Mouse (Mus musculus) ES-E14 (cell line): Measurements from ENCODE around the gene Sec14l4. TPM values are rescaled to one million over a fixed set of nuclear protein-coding genes. Genes with fewer than 3 reads are reported as not detected.
A peak's percentile ranks its signal among the peaks of the same experiment; 100 is the strongest.

Experiments
- DNase-seq: peaks from one replicate; pipeline ENCODE4 v3.0.0-alpha.2; 2013; ENCODE audit warnings: low read depth, low spot score
- H3K27ac ChIP-seq: 2 replicates; pipeline ENCODE4 v1.5.1; 2012; ENCODE audit warnings: low read depth, mild to moderate bottlenecking, low read length, moderate library complexity, mixed read lengths; ENCODE audit not compliant: poor library complexity, insufficient read depth, severe bottlenecking
- H3K36me3 ChIP-seq: 2 replicates; pipeline ENCODE4 v1.6.1; 2012; ENCODE audit warnings: mild to moderate bottlenecking, low read length, moderate library complexity, mixed read lengths; ENCODE audit not compliant: control insufficient read depth, poor library complexity, insufficient read depth, severe bottlenecking
- H3K4me1 ChIP-seq, 2 experiments: fragments of 150-350 bp in 1 of 2; sonication (generic) in 1 of 2; 2 replicates each; pipeline ENCODE4 v1.6.1; 2012; ENCODE audit warnings: low read length in 2 of 2, mild to moderate bottlenecking in 1 of 2, mixed read lengths in 1 of 2; ENCODE audit not compliant: control insufficient read depth in 2 of 2, insufficient read depth in 2 of 2, poor library complexity in 1 of 2
- H3K4me3 ChIP-seq, 2 experiments: fragments of 150-350 bp in 1 of 2; sonication (generic) in 1 of 2; 2 replicates each; pipeline ENCODE4 v1.5.1; 2012; ENCODE audit warnings: low read length in 2 of 2, low read depth in 1 of 2, mild to moderate bottlenecking in 1 of 2, mixed read lengths in 1 of 2; ENCODE audit not compliant: insufficient read depth in 1 of 2, poor library complexity in 1 of 2, severe bottlenecking in 1 of 2
- H3K9ac ChIP-seq: 2 replicates; pipeline ENCODE4 v1.6.1; 2012; ENCODE audit warnings: low read depth, mild to moderate bottlenecking, low read length, mixed read lengths; ENCODE audit not compliant: poor library complexity, insufficient read depth, severe bottlenecking
- H3K9me3 ChIP-seq: fragments of 150-350 bp; sonication (generic); 2 replicates; pipeline ENCODE4 v1.6.1; 2012; ENCODE audit warnings: low read depth, mild to moderate bottlenecking, low read length; ENCODE audit not compliant: control insufficient read depth, insufficient read depth
- CHD2 ChIP-seq: IDR thresholded peaks from 2 replicates; pipeline ENCODE4 v1.6.1; 2014; ENCODE audit warnings: mild to moderate bottlenecking, low read depth, low read length, inconsistent platforms
- HCFC1 ChIP-seq: IDR thresholded peaks from 2 replicates; pipeline ENCODE4 v1.6.1; 2012; ENCODE audit warnings: low read length, inconsistent platforms, borderline replicate concordance; ENCODE audit not compliant: insufficient read depth
- MAFK ChIP-seq: IDR thresholded peaks from 2 replicates; pipeline ENCODE4 v1.6.1; 2014; ENCODE audit warnings: mild to moderate bottlenecking, low read depth, low read length, inconsistent platforms; ENCODE audit not compliant: insufficient read depth
- ZC3H11A ChIP-seq: IDR thresholded peaks from 2 replicates; pipeline ENCODE4 v1.6.1; 2012; ENCODE audit warnings: low read depth, mild to moderate bottlenecking, inconsistent platforms, low read length, borderline replicate concordance
- ZNF384 ChIP-seq: IDR thresholded peaks from 2 replicates; pipeline ENCODE4 v1.6.1; 2012; ENCODE audit warnings: low read depth, low read length, inconsistent platforms
- in situ Hi-C, 2 experiments: fragments of 600-800 bp; cut with MboI; formaldehyde crosslinking; loops; one replicate each; pipeline ENCODE4 v1.15.1; 2025; ENCODE audit warnings: low sequenced_read_pairs in 2 of 2, inconsistent platforms in 1 of 2; ENCODE audit not compliant: unreplicated experiment in 2 of 2
- total RNA-seq: library from RNA; depleted of rRNA; stranded (reverse); fragments of 300-350 nt; gene quantifications from 2 replicates; pipeline ENCODE4 v1.2.3, GENCODE M21; 2012

The Sec14l4 gene
- total RNA-seq, 1 experiment: 0.94 TPM

GRCm38 (mm10) chr11:4069664-4070063 lies 38.4 kb downstream of the Sec14l4 start:
- no peaks in the 10 kb centered on the region for H3K36me3 ChIP-seq
- in situ Hi-C loops: no loop called here
- DNase-seq: no peak
- no peak overlapping the region for H3K27ac ChIP-seq
- H3K9me3 ChIP-seq: no peaks in the 10 kb centered on the region
- H3K4me1 ChIP-seq: no peaks in the 10 kb centered on the region
- no peak overlapping the region for H3K9ac ChIP-seq
- TF ChIP-seq ZC3H11A: no peak
- no peak for TF ChIP-seq HCFC1
- TF ChIP-seq MAFK: no peak
- no peak for TF ChIP-seq ZNF384
- no peak for TF ChIP-seq CHD2
- no peak overlapping the region for H3K4me3 ChIP-seq

- Histone ChIP-seq H3K9me3 (no peaks in the 10 kb centered on the region), H3K9ac (no peak overlapping the region), H3K4me1 (no peaks in the 10 kb centered on the region), H3K27ac (no peak overlapping the region), H3K36me3 (no peaks in the 10 kb centered on the region), H3K4me3 (no peak overlapping the region)
- in situ Hi-C loops: no loop called here
- no peak for TF ChIP-seq CHD2
- no peak for TF ChIP-seq ZC3H11A
- TF ChIP-seq ZNF384: no peak
- TF ChIP-seq HCFC1: no peak
- TF ChIP-seq MAFK: no peak
- peak; percentile 46 for DNase-seq
Observed at GRCm38 (mm10) chr11:4076633-4077032, 45.4 kb downstream of the Sec14l4 start.

GRCm38 (mm10) chr11:4078267-4078933 lies 47.1 kb downstream of the Sec14l4 start:
- Histone ChIP-seq H3K4me3 (no peak overlapping the region), H3K4me1 (no peaks in the 10 kb centered on the region), H3K27ac (no peak overlapping the region), H3K36me3 (no peaks in the 10 kb centered on the region), H3K9me3 (no peaks in the 10 kb centered on the region), H3K9ac (no peak overlapping the region)
- TF ChIP-seq MAFK (no peak), CHD2 (no peak), ZC3H11A (no peak), HCFC1 (no peak), ZNF384 (no peak)
- DNase-seq: no peak
- in situ Hi-C loops: no loop called here

- no peaks in the 10 kb centered on the region for H3K9me3 ChIP-seq
- no peaks in the 10 kb centered on the region for H3K4me1 ChIP-seq
- in situ Hi-C loops: loop anchor here in 1 of 2 experiments (5.0 kb wide), 1 partner anchor 73 kb away; no protein-coding TSS in a partner anchor
- H3K4me3 ChIP-seq: no peak overlapping the region
- no peak for TF ChIP-seq CHD2
- TF ChIP-seq ZC3H11A: peak; percentile 78; the same call in 1 of the 2 replicates
- TF ChIP-seq ZNF384: no peak
- no peak for TF ChIP-seq MAFK
- no peak for TF ChIP-seq HCFC1
- peak; percentile 69 for DNase-seq
- H3K27ac ChIP-seq: no peak overlapping the region
- H3K36me3 ChIP-seq: no peaks in the 10 kb centered on the region
- no peak overlapping the region for H3K9ac ChIP-seq
Observed at GRCm38 (mm10) chr11:4080219-4080618, 49.0 kb downstream of the Sec14l4 start.
